Mouse (Mus musculus) left cerebral cortex, adult 6 months (tissue): ENCODE results near the gene 1700003F12Rik. TPM values are rescaled to one million over a fixed set of nuclear protein-coding genes. Genes with fewer than 3 reads are reported as not detected.

Experiments used
- long read RNA-seq, 2 experiments: library from polyadenylated mRNA; unstranded; transcript quantifications; one replicate each; pipeline ENCODE4 v2.0.0; 2019 to 2020
- polyA plus RNA-seq: library from polyadenylated mRNA; unstranded; fragments of <200 nt; fragmentation: Nextera tagmentation; gene quantifications from 2 replicates; pipeline ENCODE4 v1.2.3, GENCODE M21; 2021

Gene 1700003F12Rik
- 1.1 and 1.3 TPM in 2 replicates for polyA plus RNA-seq
- long read RNA-seq, experiment 1 = 0 reads
- long read RNA-seq, experiment 2 = 0 reads

DNA sequence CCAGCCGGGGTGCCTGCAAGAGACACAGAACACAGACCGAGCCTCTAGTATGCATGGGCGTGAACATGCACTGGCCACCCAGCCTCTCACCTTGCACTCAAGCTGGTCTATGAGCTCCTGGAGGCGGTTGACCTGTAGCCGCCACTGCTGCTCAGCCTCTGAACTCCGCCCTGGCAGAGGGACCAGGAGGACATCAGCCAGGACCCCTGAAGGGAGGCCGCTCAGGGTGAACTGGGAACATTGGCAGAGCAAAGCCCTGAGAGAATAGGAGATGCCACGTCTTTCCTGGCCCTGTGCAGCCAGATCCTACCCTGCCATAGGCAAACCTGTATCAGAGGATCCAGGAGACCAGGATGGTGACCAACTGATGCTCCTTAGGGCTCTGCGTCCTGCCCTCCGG, at the start of gene 1700003F12Rik:
Gene 1700003F12Rik, plus strand, starts transcription at position 375 of the 400 bp plus-strand sequence.

DNA sequence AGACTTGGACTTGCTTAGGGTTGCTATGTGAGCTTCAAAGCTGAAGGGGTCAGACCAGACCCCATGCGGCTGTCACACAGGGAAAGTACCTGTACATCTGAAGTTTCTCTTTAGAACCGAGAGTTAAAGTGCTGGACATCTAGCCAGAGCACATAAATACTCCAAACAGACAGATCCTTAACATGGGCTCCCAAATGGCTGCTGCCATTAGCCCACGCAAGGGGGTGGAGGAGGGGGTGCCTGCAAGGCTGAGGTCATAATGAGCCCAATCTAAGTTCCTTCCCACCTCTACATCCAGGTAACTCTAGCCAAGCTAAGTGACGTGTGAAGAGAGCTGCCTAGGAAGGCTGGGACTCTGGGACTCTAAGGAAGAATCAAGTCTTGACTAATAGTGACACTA, 4.6 kb downstream of the 1700003F12Rik start, which contains the start of gene Actl10:
Gene Actl10, plus strand, starts transcription at position 301 of the 400 bp plus-strand sequence.

DNA sequence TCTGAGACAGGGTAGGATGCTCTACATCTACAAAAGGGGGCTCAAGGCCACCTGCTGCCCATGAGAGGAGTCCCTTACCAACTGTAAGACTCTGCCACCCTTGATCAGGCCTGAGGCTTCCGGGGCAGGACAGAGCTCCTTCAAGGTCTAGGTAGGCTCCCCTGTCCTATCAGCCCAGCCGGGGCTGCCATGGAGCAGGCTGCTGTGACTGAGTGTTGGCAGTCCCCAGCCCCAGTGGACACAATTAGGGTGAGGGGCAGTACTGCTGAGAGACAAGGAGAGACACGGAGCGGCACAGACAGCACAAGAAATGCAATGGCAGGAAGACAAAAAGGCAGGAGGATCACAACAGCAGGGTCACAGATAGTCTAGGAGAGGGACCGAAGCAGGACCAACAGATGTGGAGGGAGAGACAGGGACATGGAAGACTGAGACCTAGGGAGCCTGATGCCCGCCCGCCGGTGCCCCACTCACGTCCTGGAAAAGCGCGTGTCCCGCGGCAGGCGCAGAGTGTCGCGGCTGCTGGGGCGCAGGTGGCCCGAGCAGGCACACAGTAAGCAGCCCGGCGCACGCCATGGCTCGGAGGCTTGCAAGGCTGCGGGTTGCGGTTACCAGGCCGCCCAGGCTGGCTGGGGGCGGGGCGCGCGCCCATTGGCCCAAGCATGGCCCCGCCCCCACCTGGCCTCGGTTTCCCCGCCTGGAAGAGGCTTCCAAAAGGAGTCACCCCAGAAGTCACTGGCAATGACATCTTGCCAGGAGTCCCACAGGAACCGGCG, 11.6 kb downstream of the 1700003F12Rik start, which contains the start of gene Necab3:
Gene Necab3, minus strand, starts transcription at position 627 of the 776 bp plus-strand sequence.

DNA sequence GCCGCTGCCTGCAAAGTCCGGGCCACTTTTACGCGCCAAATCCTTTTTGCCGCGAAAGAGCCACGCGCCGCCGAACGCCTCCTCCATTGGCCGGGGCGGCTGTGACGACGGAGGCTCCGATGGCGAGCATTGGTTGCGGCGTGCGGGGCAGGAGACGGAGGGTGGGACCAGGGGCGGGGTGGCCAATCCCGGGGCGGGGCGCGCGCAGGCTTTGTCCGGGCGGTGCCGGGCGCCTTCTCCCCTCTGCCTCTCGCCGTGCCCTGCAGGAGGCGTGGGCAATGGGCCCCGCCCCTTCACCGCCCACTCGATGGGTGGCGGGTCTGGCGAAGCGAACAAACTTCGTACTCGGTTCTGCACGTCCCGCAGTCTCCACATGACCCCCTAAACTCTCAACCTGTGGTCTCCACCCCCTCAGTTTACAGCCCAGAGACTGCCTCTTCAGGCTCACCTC, 23.0 kb downstream of the 1700003F12Rik start, which contains the start of gene E2f1:
Gene E2f1, minus strand, starts transcription at position 57 of the 451 bp plus-strand sequence.

Other genes starting within 250 kb of the 1700003F12Rik start
- not detected in 2 replicates for gene Bpifb9b, start 239.9 kb upstream of the 1700003F12Rik start, polyA plus RNA-seq
- gene Cdk5rap1, start 174.1 kb upstream of the 1700003F12Rik start, polyA plus RNA-seq = 5.6 and 7.2 TPM in 2 replicates
- 6.9 and 20.0 TPM in 2 replicates for gene Snta1, start 139.0 kb upstream of the 1700003F12Rik start, polyA plus RNA-seq
- gene Cbfa2t2, start 110.6 kb upstream of the 1700003F12Rik start, polyA plus RNA-seq = 36.8 and 53.1 TPM in 2 replicates
- not detected in 2 replicates for gene Actl10, start 4.7 kb downstream of the 1700003F12Rik start, polyA plus RNA-seq
- 98.1 and 105 TPM in 2 replicates for gene Necab3, start 11.8 kb downstream of the 1700003F12Rik start, polyA plus RNA-seq
- gene E2f1, start 22.8 kb downstream of the 1700003F12Rik start, polyA plus RNA-seq = 6.2 and 11.3 TPM in 2 replicates
- gene Pxmp4, start 56.6 kb downstream of the 1700003F12Rik start, polyA plus RNA-seq = 19.8 and 23.0 TPM in 2 replicates
- gene Zfp341, start 66.2 kb downstream of the 1700003F12Rik start, polyA plus RNA-seq = 1.1 and 1.2 TPM in 2 replicates
- gene 4930519P11Rik, start 66.4 kb downstream of the 1700003F12Rik start, polyA plus RNA-seq = 0.28 TPM in 1 of 2 replicates, not detected in the other
- gene Chmp4b, start 104.6 kb downstream of the 1700003F12Rik start, polyA plus RNA-seq = 15.5 and 19.3 TPM in 2 replicates
- not detected in 2 replicates for gene Gm14214, start 222.9 kb downstream of the 1700003F12Rik start, polyA plus RNA-seq
- gene Raly, start 244.0 kb downstream of the 1700003F12Rik start, polyA plus RNA-seq = 31.9 and 43.4 TPM in 2 replicates
- gene a, start 244.3 kb downstream of the 1700003F12Rik start, polyA plus RNA-seq = 0.47 and 0.90 TPM in 2 replicates